Mouse (Mus musculus) CD4-positive helper T cell, adult 2 months (primary cell): Measurements from ENCODE around the gene Pawr.
A peak's percentile ranks its signal among the peaks of the same experiment; 100 is the strongest.

Experiments used
- DNase-seq: peaks from one replicate; pipeline ENCODE4 v3.0.0-alpha.2; 2012; ENCODE audit warnings: low read depth, missing footprints, low spot score

Pawr gene

GRCm38 (mm10) chr10:108331784-108332561, at the start of gene Pawr:
Pawr (plus strand) TSS chr10:108332121.
- DNase-seq, result peak; percentile 71

DNA sequence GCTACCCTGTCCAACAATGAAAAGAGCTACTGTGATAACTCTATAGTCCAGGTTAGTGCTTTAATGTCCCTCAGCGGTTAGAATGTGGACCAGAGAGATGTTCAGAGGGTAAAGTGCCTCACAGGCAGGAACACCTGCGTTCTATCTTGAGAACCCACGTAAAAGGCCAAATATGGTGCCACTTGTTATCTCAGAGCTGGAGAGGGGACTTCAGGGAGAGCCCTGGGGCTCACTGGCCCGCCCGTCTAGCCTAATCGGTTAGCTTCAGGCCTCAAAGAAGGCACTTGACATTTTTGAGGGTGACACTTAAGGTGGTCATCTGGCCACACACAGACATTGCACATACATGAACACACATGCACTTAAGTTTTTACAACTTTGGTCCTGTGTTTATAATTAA, 49.6 kb upstream of the Pawr start:
- no peak for DNase-seq

GRCm38 (mm10) chr10:108283418-108283817, 48.5 kb upstream of the Pawr start:
- no peak for DNase-seq

DNA sequence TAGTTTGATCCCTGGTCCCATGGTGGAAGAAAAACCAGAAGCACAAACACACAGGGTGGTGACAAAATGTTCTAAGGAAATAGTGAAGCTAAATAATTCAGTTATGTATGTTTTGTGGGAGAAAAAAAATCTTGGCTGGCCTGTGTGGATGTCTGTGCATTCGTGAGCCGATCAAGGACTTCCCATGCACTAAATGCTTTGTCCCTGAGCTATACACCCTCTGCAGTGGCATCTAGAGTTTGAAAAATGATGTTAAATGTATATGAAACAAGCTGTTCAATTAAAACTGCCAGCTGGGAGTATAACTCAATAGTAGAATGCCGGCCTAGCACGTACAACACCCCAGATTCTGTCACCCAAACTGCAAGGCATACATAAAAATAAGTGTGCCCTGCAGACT, 48.1 kb upstream of the Pawr start:
- DNase-seq, result no peak

DNA sequence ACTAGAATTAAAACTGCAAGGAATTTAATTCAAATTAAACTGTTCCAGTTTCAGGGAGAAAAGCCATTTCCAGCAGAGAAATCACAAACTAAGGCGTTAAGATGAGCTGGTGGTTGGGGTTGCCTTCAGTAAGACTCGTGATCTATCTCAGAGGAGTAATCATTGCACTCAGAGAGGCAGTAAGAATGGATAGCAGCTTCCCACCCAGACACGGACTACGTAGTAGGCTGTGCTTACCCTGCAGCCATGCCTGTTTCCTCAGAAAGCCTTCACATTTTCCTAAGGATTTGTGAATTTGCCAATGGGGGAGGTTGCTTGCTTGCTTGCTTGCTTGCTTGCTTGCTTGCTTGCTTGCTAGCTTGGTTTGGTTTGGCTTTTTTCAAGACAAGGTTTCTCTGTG, 47.5 kb upstream of the Pawr start:
- no peak for DNase-seq

DNA sequence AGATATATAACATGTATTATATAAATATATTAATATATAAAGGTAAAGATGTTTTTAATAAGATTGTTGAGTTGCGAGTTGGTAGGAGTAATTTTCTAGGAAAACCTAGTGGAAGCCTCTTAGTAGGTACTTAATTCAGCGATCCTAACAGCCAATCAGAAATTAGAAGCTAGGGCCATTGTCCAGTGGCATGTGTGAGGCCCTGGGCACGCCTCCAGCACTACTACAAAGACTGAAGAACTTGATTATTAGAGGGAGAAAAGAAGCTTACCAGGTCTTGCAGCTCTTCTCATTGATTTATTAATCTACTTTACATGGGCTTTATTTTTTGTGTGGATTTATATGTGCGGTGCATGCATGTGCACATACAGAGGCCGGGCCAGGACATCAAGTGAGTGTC, 46.9 kb upstream of the Pawr start:
- DNase-seq, result no peak

DNA sequence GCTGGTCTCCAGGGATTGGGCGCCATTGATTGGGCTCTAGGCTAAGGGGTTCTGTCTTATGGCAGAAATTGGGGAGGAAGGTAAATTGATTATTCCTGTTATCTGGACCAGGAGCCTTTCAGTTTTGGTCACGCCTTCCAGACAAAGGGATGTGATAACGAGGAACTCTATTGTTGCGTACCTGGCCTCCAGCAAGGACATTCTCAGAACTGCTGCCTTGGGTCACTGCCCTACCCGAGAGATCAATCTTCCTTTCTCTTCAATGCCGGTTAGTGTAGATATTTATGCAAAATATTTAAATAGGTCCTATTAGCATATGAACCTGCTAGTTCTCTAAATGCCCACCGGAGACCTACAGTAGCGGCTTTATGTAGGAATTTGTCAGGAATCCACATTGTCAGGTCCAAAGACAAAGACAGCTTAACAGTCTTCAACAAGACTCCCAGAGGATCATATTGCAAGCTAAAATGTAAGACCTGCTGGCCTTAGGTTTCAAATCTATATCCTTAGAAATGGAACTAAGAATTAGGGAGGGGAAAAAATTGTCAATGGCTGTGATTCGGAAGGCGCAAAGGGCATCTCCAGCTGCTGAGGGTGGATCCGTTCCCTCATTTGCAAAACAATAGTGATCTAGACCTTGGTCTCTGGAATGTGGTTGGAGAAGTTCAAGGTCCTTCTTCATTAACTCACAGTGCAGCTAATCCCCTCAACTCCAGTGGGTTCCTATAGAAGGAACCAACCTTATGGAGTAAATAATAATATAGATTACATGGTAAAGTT, 45.1 kb upstream of the Pawr start:
- no peak for DNase-seq

DNA sequence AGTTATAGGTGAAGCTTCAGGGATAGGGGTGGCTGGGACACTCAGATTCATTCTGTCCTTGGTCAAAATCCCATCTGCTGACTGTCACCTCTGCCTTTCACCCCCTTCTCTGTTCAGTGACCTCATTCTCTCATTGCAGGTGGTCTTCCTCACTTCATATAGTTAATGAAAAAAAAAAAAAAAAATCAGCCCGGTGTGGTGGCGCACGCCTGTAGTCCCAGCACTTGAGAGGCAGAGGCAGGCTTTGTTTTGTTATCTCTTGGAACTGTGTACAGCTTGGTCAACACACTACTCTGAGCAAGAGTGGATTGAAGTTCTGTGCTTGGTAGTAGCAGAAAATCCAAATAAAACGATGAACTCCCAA, 44.5 kb upstream of the Pawr start:
- DNase-seq, result no peak

GRCm38 (mm10) chr10:108290046-108290445, 41.9 kb upstream of the Pawr start:
- DNase-seq, result no peak

DNA sequence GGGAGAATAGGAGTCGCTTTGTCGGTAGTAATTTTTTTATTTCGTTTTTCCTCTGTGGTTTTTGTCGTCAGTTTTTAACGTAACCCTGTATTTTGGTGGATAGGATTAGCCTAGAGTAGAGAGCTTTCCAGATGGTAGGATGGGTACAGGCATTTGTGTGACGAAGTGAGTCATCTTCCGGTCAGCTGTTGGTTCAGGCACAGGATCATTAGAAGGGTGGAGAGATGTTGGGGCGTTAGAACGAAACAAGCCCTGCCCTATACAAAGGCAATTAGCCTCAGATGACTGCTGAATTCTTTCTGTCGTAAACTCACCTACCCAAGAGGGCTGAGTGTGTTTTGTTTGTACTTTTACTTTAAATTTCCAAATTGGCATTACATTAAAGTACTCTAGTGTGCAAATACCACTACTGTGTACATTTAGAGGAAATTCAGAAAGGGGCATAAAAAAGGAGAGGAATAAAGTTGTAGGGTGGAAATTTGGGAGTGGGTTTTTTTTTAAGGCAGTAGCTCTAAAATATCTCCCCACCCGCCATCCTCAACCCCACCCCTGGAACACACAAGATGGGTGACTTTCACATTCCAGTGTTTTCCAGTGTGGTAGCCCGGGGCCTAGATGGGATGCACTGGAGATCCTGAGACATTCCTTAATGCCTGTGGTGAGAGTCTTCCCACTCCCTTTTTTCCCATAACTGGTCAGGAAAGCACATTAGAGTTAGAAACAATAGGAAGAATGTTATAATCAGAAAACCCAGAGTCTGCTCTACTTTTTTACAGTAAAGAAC, 40.0 kb upstream of the Pawr start:
- DNase-seq, result no peak

DNA sequence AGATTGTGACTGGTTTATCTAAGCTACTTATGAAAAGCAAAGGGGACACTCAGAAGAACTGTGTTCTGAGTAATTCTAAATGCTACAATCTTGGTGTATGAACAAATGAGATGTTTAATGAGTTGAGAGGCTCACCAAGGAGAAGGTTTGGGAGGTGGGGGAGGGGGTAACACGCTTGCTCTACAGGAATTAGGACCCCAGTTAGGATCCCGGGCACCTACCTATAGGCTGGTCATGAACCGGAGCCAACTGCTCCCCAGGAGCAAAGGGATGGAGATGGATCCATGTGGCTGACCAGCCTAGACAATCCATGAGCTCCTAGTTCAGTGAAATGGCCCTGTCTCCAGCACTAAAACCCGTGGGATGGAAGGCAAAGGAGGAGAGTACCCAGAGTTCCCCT, 39.3 kb upstream of the Pawr start:
- DNase-seq, result no peak

- DNase-seq, result no peak
These were observed 38.2 kb upstream of the Pawr start for GRCm38 (mm10) chr10:108293620-108294195.

DNA sequence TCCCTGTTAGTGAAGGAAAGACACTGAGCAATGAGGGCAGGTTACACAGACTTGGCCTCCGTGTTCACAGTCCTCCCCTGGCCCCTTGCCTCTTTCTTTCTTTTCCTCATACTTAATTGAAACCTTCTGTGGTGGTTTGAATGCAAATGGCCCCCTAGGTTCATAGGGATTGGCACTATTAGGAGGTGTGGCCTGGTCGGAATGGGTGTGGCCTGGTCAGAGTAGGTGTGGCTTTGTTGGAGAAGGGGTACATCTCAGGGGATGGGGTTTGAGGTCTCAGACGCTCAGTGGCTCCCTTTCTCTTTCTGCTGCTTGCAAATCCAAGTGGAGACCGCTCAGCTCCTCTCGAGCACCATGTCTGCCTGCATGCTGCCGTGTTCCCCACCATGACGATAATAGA, 37.2 kb upstream of the Pawr start:
- no peak for DNase-seq

- DNase-seq, result no peak
These were observed 35.5 kb upstream of the Pawr start for GRCm38 (mm10) chr10:108296446-108296845.

DNA sequence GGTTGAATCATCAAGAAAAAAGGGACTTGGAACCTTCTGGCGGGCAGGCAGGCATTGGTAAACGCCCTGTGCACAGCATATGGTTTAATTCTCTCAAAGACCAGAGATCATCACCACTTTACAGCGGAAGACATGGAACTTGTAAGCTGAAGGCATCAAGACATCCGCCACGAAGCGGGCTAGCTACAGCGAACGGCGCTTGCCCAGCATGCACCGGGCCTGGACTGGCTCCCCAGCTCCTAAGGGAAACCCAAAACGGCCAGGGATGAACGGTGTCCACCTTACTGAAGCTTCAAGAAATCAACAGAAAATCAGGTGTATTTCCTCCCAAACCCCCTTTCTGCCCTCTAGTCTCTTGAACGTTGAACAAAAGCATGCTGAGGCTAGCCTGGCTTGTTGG, 33.7 kb upstream of the Pawr start:
- DNase-seq, result no peak

- no peak for DNase-seq
These were observed 32.9 kb upstream of the Pawr start for GRCm38 (mm10) chr10:108298841-108299545.

GRCm38 (mm10) chr10:108299828-108300227, 32.1 kb upstream of the Pawr start:
- DNase-seq, result no peak

DNA sequence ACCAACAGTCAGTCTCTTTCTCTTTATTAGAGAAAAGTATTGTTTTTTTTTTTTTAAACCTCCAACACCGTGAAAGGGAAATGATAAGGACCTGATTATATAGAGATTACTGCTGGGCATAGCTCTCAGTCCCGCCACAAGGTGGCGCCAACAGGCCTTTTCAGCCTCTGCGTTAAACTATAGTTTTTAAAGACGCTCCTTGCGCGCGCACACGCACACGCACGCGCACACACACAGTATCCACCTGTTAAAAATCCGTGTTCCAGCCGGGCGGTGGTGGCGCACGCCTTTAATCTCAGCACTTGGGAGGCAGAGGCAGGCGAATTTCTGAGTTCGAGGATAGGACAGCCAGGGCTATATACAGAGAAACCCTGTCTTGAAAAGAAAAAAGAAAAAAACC, 31.1 kb upstream of the Pawr start:
- DNase-seq, result peak; percentile 76

DNA sequence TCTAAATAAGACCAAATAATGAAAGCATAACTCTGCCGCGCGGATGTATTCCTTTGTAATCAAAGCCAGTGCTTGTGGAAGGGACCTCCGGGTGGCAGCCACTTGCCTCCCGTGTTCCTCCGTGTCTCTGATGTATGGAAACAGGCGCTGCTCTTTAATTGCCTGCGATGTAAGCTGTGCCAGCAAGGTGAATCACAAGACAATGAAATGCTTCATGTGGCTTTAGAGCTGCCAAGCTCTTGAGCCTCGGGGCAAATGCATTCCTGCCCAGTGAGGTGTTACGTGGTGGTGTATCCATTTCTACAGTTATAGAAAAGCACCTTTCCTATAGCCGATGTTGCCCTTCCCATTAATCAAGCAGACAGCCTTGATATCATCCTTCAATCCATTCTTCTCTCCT, 24.1 kb upstream of the Pawr start:
- no peak for DNase-seq

DNA sequence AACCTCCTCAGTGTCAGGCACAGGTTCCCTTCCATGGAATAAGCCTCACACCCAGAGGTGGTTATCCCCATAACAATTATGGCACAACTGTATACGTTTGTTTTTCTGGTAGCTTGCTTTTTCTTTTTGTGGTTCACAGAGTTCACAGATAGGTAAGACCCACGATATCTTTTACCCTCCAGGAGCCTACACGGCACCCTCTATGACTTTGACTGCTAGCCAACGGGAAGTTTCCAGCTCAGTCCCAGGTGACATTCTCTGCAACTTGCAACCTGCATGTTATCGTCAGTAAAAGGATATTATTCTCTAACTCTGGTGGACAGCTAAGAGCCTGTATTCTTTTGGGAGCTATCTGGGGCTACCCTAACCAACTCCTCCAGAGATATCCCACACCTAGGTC, 21.7 kb upstream of the Pawr start:
- DNase-seq, result no peak

DNA sequence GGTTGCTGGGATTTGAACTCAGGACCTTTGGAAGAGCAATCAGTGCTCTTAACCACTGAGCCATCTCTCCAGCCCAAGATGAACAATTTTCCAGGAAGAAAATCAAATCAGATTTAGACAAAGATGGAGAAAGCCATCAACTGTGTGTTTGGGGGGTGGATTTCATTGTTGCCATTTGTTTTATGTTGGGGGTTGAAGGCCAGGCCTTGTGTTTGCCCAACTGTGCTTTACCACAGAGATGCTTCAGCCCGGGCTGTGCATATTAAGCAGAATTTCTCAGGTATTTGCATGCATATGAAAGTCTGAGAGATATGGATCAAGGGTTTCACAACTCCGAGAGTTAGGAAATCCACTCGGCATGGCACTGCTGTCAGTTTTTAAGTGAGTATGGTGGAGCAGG, 20.5 kb upstream of the Pawr start:
- DNase-seq, result no peak
